Mouse (Mus musculus) right cerebral cortex, postnatal 36 days (tissue): ENCODE results near the gene Fsd1l.

Experiments
- DNase-seq, 2 experiments: peaks; one replicate each; pipeline ENCODE4 v3.0.0; 2022; ENCODE audit warnings: low spot score in 2 of 2, mixed read lengths in 1 of 2

The Fsd1l gene

DNA sequence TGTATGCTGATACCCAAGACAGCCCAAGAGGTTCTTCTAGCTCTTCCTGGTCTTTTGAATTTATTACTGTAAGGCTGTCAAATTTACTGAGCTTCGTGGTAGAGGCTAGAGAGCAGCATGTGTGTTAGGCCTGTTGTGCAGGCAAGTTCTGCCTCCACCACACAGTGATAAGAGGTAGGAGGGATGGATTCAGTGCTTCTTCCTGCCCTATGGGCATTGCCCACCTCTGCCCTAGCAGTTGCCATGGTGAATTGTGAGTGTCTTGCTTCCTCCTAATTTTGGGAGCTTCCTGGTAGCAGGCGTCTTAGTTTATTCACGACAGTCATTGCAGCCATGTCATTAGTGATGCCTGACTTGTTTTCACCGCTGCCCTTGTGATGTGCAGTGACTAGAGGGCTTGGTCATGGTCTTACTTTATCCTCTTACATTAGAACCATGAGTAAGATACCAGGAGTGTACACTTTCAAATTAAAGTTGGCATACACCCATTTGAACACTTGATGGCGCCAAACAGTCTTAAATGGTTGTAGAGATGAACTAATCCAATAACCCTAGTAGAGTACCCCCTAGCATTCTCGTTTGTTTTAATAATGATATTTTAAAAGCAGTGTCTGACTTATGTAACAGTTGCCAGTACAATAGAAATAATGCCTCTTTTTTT lies 107.8 kb downstream of the Fsd1l start:
- peak in 1 of 2 experiments; percentile 25 for DNase-seq

DNA sequence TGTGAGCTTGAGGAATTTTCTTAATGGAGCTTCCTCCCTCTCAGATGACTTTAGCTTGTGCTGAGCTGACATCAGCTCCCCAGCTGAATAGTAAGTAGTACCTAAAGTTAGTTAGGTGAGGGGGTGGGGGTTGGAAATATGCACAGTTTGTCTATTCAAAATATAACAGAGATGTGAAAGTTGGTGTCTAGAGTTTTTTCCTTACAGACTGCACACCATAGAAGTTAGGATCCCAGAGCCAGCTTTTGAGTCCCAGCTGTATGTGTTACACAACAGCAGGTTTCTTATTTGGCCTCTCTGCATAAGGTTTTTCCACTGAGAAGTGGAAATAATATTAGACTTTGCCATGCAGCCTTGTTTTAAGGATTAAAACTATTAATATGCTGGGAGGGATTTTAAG lies 118.6 kb downstream of the Fsd1l start:
- DNase-seq, result peak in 1 of 2 experiments; percentile 30

DNA sequence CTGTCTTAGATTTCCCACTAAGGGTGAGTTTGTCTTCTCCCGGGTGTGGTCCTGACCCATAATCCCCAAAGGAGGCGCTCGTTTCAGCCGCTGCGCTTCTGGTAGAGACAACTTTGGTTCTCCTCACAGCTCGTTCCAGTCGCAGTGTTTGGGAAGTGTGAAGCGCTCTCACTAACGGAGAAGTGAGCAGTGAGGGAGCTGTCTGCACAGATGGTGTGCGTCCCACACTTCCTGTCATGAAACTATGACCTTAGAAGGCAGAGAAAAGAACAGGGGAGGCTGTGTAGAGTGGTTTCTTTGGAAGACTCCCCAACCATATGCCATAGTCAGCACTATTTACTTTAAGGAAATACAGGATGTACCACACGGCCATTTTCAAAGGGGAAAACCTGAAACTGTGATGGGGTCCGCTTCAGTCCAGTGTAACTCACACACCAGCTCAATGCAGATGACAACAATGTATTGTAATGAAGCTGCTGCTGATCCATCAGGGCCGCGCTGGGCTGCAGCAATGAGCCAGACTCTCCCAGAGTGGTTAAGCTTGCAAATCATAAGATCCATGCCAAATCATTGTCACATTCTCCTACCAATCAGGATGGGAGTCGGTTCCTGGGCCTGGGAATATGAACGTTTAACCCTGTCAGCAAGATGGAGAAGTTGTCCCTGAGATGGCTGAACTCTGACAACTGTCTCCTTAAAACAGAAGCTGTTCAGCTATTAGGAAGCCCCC lies 119.3 kb downstream of the Fsd1l start:
- DNase-seq, result peak; percentile 40 to 77
